8 mouse cellular contexts compared by ENCODE assay signal in genomic region chr13:43546861-43547260, GRCm38 (mm10). TPM values are rescaled to one million over a fixed set of nuclear protein-coding genes. Genes with fewer than 3 reads are reported as not detected.
A peak's percentile ranks its signal among the peaks of the same experiment; 100 is the strongest.
DNase-seq lines count a peak whose midpoint lies in the region; ATAC-seq and TF ChIP-seq lines count a peak whose summit lies in the region.

No protein-coding gene starts in this region.

- peak; percentile 86 for DNase-seq in hindbrain, embryonic 11.5 days (ENCODE audit: low spot score)
- peak; percentile 73 for DNase-seq in hindlimb bud, embryonic 11.5 days (ENCODE audit: extremely low spot score, low read depth, low spot score)
- peak; percentile 64 to 82 for DNase-seq in left cerebral cortex, postnatal 36 days (ENCODE audit: low spot score in 2 of 2)
- peak; percentile 81 for DNase-seq in neural tube, embryonic 10.5 days (ENCODE audit: extremely low spot score, low spot score)

- no peak overlapping the region for H3K4me3 ChIP-seq in hindbrain, embryonic 11.5 days (ENCODE audit: low read depth, low read length)
- H3K4me3 ChIP-seq in hindbrain, embryonic 12.5 days, result no peak overlapping the region
- no peak overlapping the region for H3K4me3 ChIP-seq in bone marrow, adult 2 months (replicated peaks; ENCODE audit: control insufficient read depth, low read depth, low read length)
- H3K4me3 ChIP-seq in embryonic fibroblast, embryonic 13.5 days (ENCODE audit: insufficient read depth, low read length), result no peak overlapping the region
- no peak overlapping the region for H3K4me3 ChIP-seq in testis, adult 2 months (ENCODE audit: control insufficient read depth, low read depth, low read length)

- no peaks in the 10 kb centered on the region for H3K27me3 ChIP-seq in hindbrain, embryonic 11.5 days (ENCODE audit: control insufficient read depth, insufficient read depth, low read length)
- H3K27me3 ChIP-seq in hindbrain, embryonic 12.5 days, result no peaks in the 10 kb centered on the region
- H3K27me3 ChIP-seq in testis, adult 2 months (ENCODE audit: control insufficient read depth, insufficient read depth, low read length), result no peaks in the 10 kb centered on the region

- H3K4me1 ChIP-seq in hindbrain, embryonic 11.5 days (replicated peaks; ENCODE audit: control insufficient read depth, insufficient read depth, low read length), result no peaks in the 10 kb centered on the region
- no peaks in the 10 kb centered on the region for H3K4me1 ChIP-seq in hindbrain, embryonic 12.5 days
- peaks cover 4% of the 10 kb centered on the region for H3K4me1 ChIP-seq in bone marrow, adult 2 months (ENCODE audit: control insufficient read depth, insufficient read depth, low read length)
- no peaks in the 10 kb centered on the region for H3K4me1 ChIP-seq in embryonic fibroblast, embryonic 13.5 days (ENCODE audit: control insufficient read depth, insufficient read depth, low read length)
- no peaks in the 10 kb centered on the region for H3K4me1 ChIP-seq in testis, adult 2 months (ENCODE audit: control insufficient read depth, insufficient read depth, low read length)

- ATAC-seq in hindbrain, embryonic 11.5 days (ENCODE audit: low FRiP score), result no peak
- no peak for ATAC-seq in hindbrain, embryonic 12.5 days (ENCODE audit: low FRiP score)

- H3K4me2 ChIP-seq in hindbrain, embryonic 11.5 days (replicated peaks; ENCODE audit: low read depth, low read length), result no peak overlapping the region
- no peak overlapping the region for H3K4me2 ChIP-seq in hindbrain, embryonic 12.5 days (replicated peaks)

- no peak overlapping the region for H3K9ac ChIP-seq in hindbrain, embryonic 11.5 days (ENCODE audit: low read depth, low read length)
- H3K9ac ChIP-seq in hindbrain, embryonic 12.5 days, result no peak overlapping the region

- TF ChIP-seq CTCF in bone marrow, adult 2 months (IDR thresholded peaks at IDR 0.05; ENCODE audit: control insufficient read depth, insufficient read depth, low read length), result peak; percentile 67
- peak; percentile 61; the same call in 1 of the 2 replicates for TF ChIP-seq CTCF in embryonic fibroblast, embryonic 13.5 days (IDR thresholded peaks at IDR 0.05; ENCODE audit: borderline replicate concordance, insufficient read depth, low read length)
- TF ChIP-seq CTCF in testis, adult 2 months (IDR thresholded peaks at IDR 0.05; ENCODE audit: control insufficient read depth, insufficient read depth, insufficient replicate concordance, low read depth, low read length), result peak; percentile 60; the same call in 1 of the 2 replicates

- H3K36me3 ChIP-seq in hindbrain, embryonic 11.5 days (ENCODE audit: control insufficient read depth, insufficient read depth, low read length), result peaks cover 3% of the 10 kb centered on the region; the same call in 1 of the 2 replicates
- peaks cover 35% of the 10 kb centered on the region for H3K36me3 ChIP-seq in hindbrain, embryonic 12.5 days
- H3K36me3 ChIP-seq in testis, adult 2 months (ENCODE audit: control insufficient read depth, insufficient read depth, low read length), result no peaks in the 10 kb centered on the region

- no peak overlapping the region for H3K27ac ChIP-seq in hindbrain, embryonic 11.5 days (ENCODE audit: low read depth, low read length)
- H3K27ac ChIP-seq in hindbrain, embryonic 12.5 days, result no peak overlapping the region
- H3K27ac ChIP-seq in bone marrow, adult 2 months (ENCODE audit: control insufficient read depth, insufficient read depth, low read depth, low read length, poor library complexity), result no peak overlapping the region
- H3K27ac ChIP-seq in embryonic fibroblast, embryonic 13.5 days (ENCODE audit: insufficient read depth, low read length), result no peak overlapping the region
- no peak overlapping the region for H3K27ac ChIP-seq in testis, adult 2 months (ENCODE audit: control insufficient read depth, insufficient read depth, low read depth, low read length)

- 40% methylated on average over 3 of the region's 3 CpGs for WGBS in hindbrain, embryonic 11.5 days
- WGBS in hindbrain, embryonic 12.5 days, result 54% methylated on average over 3 of the region's 3 CpGs
- WGBS in bone marrow, adult 2 months, result 7% methylated on average over 3 of the region's 3 CpGs

- intact Hi-C loops in left cerebral cortex, postnatal 36 days (cut with DNase I), result loop anchor here (5.0 kb wide), 1 partner anchor 65 kb away; the partner anchor contains the start of gene Ranbp9

- H3K9me3 ChIP-seq in hindbrain, embryonic 11.5 days (ENCODE audit: control insufficient read depth, low read length), result no peaks in the 10 kb centered on the region
- H3K9me3 ChIP-seq in hindbrain, embryonic 12.5 days (replicated peaks), result no peaks in the 10 kb centered on the region

- no peak for TF ChIP-seq POLR2A in bone marrow, adult 2 months (IDR thresholded peaks at IDR 0.05; ENCODE audit: borderline replicate concordance, control insufficient read depth, low read depth, low read length)
- TF ChIP-seq POLR2A in embryonic fibroblast, embryonic 13.5 days (IDR thresholded peaks at IDR 0.05; ENCODE audit: low read depth, low read length), result no peak
- no peak for TF ChIP-seq POLR2A in testis, adult 2 months (IDR thresholded peaks at IDR 0.05; ENCODE audit: control insufficient read depth, low read depth, low read length)

RNA-seq across cellular contexts. Expression of gene Mcur1, which starts 13.1 kb away (rescaled TPM):
- polyA plus RNA-seq in hindbrain, embryonic 11.5 days (2014; fragmentation: Nextera tagmentation; extraction: Ambion mirVana), result 9.8 and 10.8 TPM in 2 replicates
- 12.4 and 13.0 TPM in 2 replicates for polyA plus RNA-seq in hindbrain, embryonic 12.5 days (2016; fragmentation: Nextera tagmentation; extraction: Ambion mirVana)
- polyA plus RNA-seq in bone marrow, adult 2 months (2011; ENCODE audit: insufficient read depth, insufficient read length, low replicate concordance, missing spikeins), result 11.4 and 13.5 TPM in 2 replicates
- polyA plus RNA-seq in embryonic fibroblast, embryonic 13.5 days (2011; ENCODE audit: insufficient read length, low read depth, missing spikeins), result 11.8 and 14.1 TPM in 2 replicates
- total RNA-seq in left cerebral cortex, postnatal 36 days (2021), result 10 to 100 TPM; 14.9 to 18.5 TPM
- 1.2 and 1.5 TPM in 2 replicates for polyA plus RNA-seq in testis, adult 2 months (2012; rRNA removed)
